Mouse (Mus musculus) left cerebral cortex, adult 11 months (tissue): Measurements from ENCODE around the gene Mgat1.

Experiments used
- DNase-seq: peaks from one replicate; pipeline ENCODE4 v3.0.0; 2022; ENCODE audit warnings: low spot score

Gene Mgat1

DNA sequence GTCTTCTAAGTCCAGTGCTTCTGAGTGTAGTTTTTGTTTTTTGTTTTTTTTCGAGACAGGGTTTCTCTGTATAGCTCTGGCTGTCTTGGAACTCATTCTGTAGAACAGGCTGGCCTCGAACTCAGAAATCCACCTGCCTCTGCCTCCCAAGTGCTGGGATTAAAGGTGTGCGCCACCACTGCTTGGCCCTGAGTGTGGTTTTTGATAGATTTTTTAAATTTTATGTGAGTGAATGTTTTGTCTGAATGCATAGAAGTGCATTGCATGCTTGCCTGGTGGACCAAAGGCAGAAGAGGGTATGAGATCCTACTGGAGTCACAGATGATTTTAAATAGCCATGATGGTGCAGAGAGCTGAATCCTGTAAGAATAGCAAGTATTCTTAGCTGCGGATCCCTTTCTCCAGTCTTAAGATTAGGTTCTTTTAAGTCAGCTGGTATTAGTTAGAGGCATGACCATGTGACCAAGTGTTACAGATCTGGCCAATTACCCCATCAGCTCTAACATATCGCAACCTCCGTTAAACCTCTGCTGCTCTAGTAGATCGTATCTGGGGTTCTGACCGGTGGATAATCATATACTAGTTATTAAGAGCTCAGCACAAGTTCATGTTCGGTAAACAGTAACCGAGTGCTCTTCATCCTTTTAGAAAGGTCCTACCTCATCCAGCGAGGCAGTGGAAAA, 906 bp upstream of the Mgat1 start:
- DNase-seq, result no peak

DNA sequence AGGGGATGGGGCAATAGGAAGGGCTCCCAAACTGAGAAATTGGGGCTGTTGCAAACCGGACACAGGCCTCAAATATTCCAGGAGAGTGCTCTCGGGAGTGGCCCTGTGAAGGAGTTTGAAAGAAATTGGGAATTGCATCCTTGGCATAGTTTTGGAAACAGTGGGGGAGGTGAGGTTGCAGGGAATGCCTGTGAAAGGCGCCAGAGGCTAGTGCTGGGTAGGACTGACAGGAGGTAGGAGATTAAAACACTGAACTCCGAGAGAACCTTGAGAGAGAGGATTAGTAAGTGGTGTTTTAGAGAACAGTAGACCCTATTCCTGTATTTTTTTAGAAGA, 572 bp downstream of the Mgat1 start:
- DNase-seq, result no peak

DNA sequence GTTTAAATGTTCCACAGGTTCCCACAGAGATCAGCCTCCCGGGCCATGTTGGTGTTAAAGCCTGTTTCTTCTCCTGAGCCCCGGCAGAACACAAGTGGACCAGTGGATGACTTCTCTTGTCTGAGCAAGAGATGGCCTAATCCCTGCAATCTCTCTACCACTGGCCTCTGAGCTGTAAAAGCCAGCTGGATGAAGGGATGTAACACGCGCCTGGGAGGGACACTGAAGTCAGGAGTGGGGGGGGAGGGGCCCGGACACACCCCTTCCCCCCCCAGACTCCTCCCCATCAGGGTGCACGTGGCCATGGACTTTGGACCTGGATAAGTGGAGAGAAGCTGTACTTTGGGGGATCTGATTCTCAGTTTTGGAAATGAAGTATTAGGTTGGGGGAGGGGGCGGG, 1.2 kb downstream of the Mgat1 start:
- no peak for DNase-seq

GRCm38 (mm10) chr11:49245634-49246415, 1.8 kb downstream of the Mgat1 start:
- no peak for DNase-seq

DNA sequence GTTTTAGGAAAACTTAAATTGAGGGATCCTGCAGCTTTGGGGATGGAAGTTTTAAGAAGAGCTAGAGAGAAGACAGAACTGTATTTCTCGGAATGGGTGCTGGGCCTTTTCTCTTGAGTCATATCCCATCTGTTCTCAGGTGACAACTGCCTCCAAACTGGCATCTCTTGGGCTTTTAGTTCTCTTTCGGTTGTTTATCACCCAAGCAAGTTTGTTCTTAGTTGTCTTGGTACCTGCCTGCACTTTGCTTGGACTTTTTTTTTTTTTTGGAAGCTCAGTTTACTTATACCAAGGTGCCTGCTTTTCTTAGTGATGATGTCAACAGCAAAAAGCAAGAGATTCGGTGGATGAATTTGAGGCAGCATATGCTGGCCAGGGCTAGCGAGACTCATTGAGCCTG, 2.5 kb downstream of the Mgat1 start:
- DNase-seq, result no peak

DNA sequence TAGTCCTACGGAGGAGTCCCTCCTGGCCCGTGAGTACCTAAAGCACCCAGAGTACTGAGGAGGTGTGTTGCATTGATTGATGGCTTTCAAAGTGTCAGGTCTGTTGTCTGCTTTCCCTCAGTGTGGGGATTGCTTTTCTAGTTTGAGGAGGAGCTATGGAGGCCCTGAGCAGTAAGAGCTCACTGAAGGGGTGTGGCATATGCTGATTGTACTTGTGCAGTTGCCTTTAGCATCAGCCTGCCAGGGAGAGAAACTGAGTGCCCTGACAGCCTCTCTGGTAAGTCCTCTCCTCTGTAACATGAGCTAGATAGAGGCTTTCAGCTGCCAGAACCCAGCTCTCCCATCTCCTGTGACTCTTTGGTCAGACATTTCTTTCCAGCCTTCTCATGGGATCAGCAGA, 3.3 kb downstream of the Mgat1 start:
- DNase-seq, result no peak

DNA sequence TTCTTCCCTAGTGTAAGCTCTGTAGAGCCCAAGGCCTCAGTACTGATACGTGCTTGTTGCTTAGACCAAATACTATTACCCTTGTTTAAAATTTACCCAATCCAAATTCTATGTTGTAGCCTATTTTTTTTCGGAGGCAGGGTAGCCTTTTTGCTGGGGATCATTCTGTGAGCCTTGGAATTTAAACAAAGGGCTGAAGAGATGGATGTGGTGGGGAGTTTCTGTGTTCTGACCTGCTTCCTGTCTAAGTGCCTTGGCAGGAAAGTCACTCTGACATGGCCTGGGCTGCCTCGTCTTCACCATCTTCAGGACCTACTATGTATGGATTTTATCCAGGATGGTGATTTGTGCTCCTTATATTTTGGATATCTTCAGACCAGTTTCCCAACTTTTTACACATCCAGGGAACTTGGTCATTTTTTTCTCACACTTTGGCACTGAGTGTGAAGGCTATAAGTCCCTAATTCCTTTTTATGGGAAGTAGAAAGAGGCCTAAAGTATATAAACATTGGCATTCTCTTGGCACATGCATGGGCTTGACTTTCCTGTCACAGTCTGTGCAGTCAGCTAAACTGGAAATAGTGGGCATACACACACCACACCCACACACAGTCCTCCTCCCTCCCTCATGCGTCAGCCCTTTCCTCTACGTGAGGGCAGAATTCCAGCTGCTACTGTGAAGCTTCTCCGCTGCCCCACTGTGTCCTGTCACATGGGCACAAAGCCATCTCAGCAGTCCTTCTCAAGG, 4.4 kb downstream of the Mgat1 start:
- no peak for DNase-seq

GRCm38 (mm10) chr11:49248974-49249700, 5.1 kb downstream of the Mgat1 start:
- no peak for DNase-seq

DNA sequence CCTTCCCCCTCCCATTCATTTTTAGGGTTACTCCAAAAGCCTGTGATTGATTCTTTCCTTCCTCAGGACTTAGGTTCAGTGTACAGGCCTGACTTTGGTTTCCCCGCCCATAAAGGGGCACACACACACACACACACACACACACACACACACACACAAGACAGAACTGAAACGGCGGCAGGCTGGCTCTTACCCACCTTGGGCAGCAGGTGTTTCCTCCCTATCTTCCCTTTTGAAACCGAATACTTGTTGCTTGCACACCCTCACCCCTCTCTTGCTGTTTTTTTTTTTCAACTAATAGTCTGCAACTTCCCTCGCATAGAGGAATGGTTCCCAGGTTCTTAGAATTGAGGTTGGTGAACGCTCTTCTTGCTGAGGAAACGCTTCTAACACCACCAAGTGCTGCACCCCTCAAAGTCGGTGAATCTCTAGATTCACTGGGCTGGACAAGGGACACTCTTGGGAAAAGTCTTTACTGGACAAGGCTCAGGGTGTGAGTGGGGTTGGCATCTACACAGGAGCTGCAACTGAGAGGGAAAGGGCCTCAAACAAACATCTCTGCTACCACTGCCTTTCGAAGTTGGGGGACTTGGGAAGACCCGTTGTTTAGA, 5.9 kb downstream of the Mgat1 start:
- DNase-seq, result no peak

DNA sequence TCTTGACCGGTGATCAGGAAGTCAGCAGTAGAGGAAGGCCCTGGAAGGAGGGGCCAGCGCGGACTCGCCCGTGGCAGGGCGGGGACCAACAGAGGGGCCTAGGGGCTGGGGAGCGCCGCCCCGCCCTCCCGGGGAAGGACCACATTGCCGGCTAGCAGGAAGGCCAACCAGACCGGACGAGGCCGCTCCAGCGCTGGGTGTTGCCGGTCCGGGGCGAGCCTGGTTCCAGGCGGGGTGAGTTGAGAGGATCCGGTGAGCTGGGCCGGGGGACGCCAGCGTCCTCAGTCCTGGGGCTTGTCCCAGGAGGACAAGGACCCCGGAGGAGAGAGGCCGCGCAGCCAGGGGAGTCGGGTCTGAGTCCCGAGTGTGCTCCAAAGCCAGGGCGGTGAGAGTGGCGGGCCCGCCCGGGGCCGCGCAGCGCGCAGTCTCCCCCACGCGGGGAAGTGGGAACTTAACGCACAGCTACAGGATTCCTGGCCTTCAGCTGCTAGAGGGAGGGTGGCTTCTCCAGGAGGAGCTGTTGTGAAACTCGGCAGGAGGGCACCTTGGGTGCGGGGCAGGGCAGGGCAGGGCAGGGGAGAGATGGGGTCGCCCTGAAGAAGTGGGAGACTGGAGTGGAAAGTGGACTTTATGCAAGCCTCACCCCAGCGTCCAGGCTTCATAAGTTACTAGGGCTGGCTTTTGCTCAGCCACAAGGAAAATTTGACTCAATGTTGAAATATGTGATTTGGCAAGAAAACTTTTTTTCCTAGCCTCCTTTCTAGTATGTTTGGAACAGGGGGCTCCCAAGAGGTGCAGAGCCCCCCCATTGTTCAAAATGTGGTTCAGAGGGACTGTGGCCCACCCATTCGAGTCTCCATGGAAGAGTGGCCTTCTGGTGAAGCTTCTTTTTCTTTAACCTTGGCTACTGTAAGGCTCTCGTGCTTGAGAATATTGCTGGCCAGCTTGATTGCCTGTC, 6.7 kb downstream of the Mgat1 start:
- no peak for DNase-seq

GRCm38 (mm10) chr11:49251380-49251761, 7.4 kb downstream of the Mgat1 start:
- no peak for DNase-seq

GRCm38 (mm10) chr11:49252048-49252447, 8.1 kb downstream of the Mgat1 start:
- no peak for DNase-seq

- no peak for DNase-seq
Measured at GRCm38 (mm10) chr11:49253035-49253434, 9.0 kb downstream of the Mgat1 start.

GRCm38 (mm10) chr11:49259296-49259695, 15.3 kb downstream of the Mgat1 start:
- no peak for DNase-seq

DNA sequence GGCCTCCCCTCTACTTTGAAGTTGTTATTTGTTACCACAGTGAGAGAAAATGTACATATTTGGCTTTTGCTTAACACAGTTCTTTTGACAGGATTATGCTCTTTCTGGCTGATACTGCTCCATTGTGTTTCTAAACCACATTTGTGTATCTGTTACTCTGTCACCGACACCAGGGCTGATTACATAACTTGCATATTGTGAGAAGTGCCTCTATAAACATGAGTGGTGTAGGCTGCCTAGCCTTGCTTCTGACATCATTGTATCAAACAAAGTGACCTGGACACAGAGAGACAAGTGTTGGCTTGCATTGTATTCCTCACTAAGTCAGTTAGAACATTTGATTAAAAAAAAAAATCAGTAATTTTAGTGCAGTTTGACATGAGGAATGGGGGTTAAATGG, 15.8 kb downstream of the Mgat1 start:
- no peak for DNase-seq

GRCm38 (mm10) chr11:49260598-49261312, 16.8 kb downstream of the Mgat1 start:
- DNase-seq, result no peak

- no peak for DNase-seq
Measured at GRCm38 (mm10) chr11:49261313-49261855, 17.4 kb downstream of the Mgat1 start.

DNA sequence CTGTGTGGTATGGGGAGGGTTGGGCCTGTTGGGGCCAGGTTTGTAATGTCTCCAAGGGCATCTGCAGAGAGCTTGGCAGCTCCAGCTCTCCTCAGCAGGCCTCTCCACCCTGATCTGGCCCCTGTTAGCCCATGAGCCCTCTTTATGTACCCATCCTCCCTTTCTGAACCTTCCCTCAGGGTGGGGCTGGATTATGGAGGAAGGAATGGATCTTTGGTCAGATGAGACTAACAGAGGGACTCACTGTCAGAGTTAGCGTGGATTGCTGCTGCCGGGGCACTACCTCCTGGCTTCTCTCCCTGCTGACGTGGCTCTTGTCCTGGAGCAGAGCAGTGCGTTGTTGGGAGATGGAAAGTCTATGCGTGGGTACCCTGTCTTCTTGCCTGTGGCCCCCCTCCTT, 18.3 kb downstream of the Mgat1 start:
- no peak for DNase-seq

- no peak for DNase-seq
Measured at GRCm38 (mm10) chr11:49263149-49263548, 19.2 kb downstream of the Mgat1 start.

- DNase-seq, result no peak
Measured at GRCm38 (mm10) chr11:49264081-49264480, 20.1 kb downstream of the Mgat1 start.
